Mouse (Mus musculus): ENCODE measurements around the gene Jsrp1.

- TF ChIP-seq POLR2A (IDR thresholded peaks at IDR 0.05; ENCODE audit: insufficient read depth, low read depth, low read length) (no peak), CTCF (IDR thresholded peaks at IDR 0.05; ENCODE audit: insufficient read depth, low read depth, low read length) (no peak)
Observed at GRCm38 (mm10) chr10:80779565-80779964, 33.7 kb downstream of the Jsrp1 start.
